ENCODE assay signal across 26 mouse cellular contexts in the genomic region with DNA sequence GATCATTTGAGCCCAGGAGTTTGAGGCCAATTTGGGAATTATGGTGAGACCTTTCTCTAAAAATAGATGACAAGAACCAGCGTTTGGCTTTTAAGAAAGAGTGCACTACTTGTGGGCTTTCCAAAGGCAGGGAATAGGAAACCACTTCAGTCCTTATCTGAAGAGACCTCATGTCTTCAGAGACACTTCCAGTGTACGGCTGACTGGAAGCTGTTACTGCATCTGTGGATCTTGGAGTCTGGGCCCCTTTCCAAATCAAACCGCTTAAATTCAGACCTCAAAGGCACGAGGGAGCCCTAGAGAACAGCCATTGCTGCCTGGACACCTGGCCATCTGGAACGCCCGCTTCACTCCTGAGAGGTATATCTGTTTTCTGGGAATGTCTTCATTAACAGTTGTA. TPM values are rescaled to one million over a fixed set of nuclear protein-coding genes. Genes with fewer than 3 reads are reported as not detected.
A peak's percentile ranks its signal among the peaks of the same experiment; 100 is the strongest.
DNase-seq lines count a peak whose midpoint lies in the region; ATAC-seq lines count a peak whose summit lies in the region.
"Had no signal": no experiment of that assay in that cellular context is flagged by ENCODE, and none has a peak within 500 bp of the region (broad histone marks: within the 10 kb centered on the region; RNA-seq: fewer than 3 reads in every experiment).

No protein-coding gene starts in this region.

- no peak overlapping the region for H3K9ac ChIP-seq in hindbrain, embryonic 13.5 days
- no peak overlapping the region for H3K9ac ChIP-seq in hindbrain, embryonic 14.5 days
- no peak overlapping the region for H3K9ac ChIP-seq in forebrain, embryonic 11.5 days (ENCODE audit: low read length)
- H3K9ac ChIP-seq: embryonic facial prominence, embryonic 15.5 days; heart, embryonic 15.5 days; hindbrain, embryonic 12.5 days; limb, embryonic 12.5 days; midbrain, embryonic 15.5 days had no signal

- peak overlapping the region; percentile 19; the same call in 1 of the 2 replicates for H3K27ac ChIP-seq in hindbrain, embryonic 13.5 days
- H3K27ac ChIP-seq in hindbrain, embryonic 14.5 days, result no peak overlapping the region
- no peak overlapping the region for H3K27ac ChIP-seq in forebrain, embryonic 11.5 days (ENCODE audit: low read depth, low read length)
- H3K27ac ChIP-seq: embryonic facial prominence, embryonic 15.5 days; heart, embryonic 10.5 days; heart, embryonic 15.5 days; hindbrain, embryonic 12.5 days; limb, embryonic 12.5 days; midbrain, embryonic 15.5 days had no signal

- no peak overlapping the region for H3K4me3 ChIP-seq in hindbrain, embryonic 13.5 days
- H3K4me3 ChIP-seq in hindbrain, embryonic 14.5 days (replicated peaks; ENCODE audit: low read length), result no peak overlapping the region
- H3K4me3 ChIP-seq in megakaryocyte, embryonic 14.5 days (replicated peaks), result peak overlapping the region; percentile 79
- H3K4me3 ChIP-seq in forebrain, embryonic 11.5 days (ENCODE audit: low read depth, low read length), result no peak overlapping the region
- H3K4me3 ChIP-seq: embryonic facial prominence, embryonic 15.5 days; heart, embryonic 10.5 days; heart, embryonic 15.5 days; hindbrain, embryonic 12.5 days; limb, embryonic 12.5 days; midbrain, embryonic 15.5 days had no signal

- 80% methylated on average over 6 of the region's 6 CpGs for WGBS in hindbrain, embryonic 13.5 days
- 80% methylated on average over 6 of the region's 6 CpGs for WGBS in hindbrain, embryonic 14.5 days
- WGBS in forebrain, embryonic 11.5 days, result 92% methylated on average over 6 of the region's 6 CpGs

- no peak for ATAC-seq in hindbrain, embryonic 13.5 days (ENCODE audit: low FRiP score)
- ATAC-seq in hindbrain, embryonic 14.5 days (ENCODE audit: low FRiP score), result no peak
- no peak for ATAC-seq in megakaryocyte, adult 5-6 weeks (ENCODE audit: poor library complexity, severe bottlenecking)
- no peak for ATAC-seq in forebrain, embryonic 11.5 days (replicated peaks; ENCODE audit: low FRiP score)
- ATAC-seq: activated CD4-positive, CD25-positive, alpha-beta regulatory T cell, adult 4 months; forebrain, embryonic 14.5 days; intestine, postnatal 0 days; midbrain, embryonic 15.5 days had no signal

- DNase-seq in hindbrain, embryonic 14.5 days (ENCODE audit: low spot score), result no peak
- DNase-seq in kidney, postnatal 14 days, result peak; percentile 30
- no peak for DNase-seq in forebrain, embryonic 11.5 days (ENCODE audit: low spot score)
- no peak for DNase-seq in urinary bladder, postnatal 4 days (ENCODE audit: low spot score in 2 of 2)
- DNase-seq: adrenal gland, adult 2 months; adrenal gland, postnatal 36 days; cerebellum, adult 18-20 months; gastrocnemius, postnatal 14 days; heart, postnatal 36 days; layer of hippocampus, adult 9-11 months; lung, postnatal 4 days; spleen, adult 18-20 months; thymus, postnatal 14 days had no signal

- H3K4me1 ChIP-seq in hindbrain, embryonic 13.5 days (replicated peaks), result peaks cover 21% of the 10 kb centered on the region
- peaks cover 16% of the 10 kb centered on the region for H3K4me1 ChIP-seq in hindbrain, embryonic 14.5 days (replicated peaks; ENCODE audit: control insufficient read depth, insufficient read depth, low read length)
- peaks cover 75% of the 10 kb centered on the region for H3K4me1 ChIP-seq in megakaryocyte, embryonic 14.5 days
- peaks cover 7% of the 10 kb centered on the region; the same call in 1 of the 2 replicates for H3K4me1 ChIP-seq in forebrain, embryonic 11.5 days (replicated peaks; ENCODE audit: control insufficient read depth, insufficient read depth, low read length)

- no peaks in the 10 kb centered on the region for H3K36me3 ChIP-seq in hindbrain, embryonic 13.5 days
- H3K36me3 ChIP-seq in hindbrain, embryonic 14.5 days (replicated peaks; ENCODE audit: control insufficient read depth, insufficient read depth), result no peaks in the 10 kb centered on the region
- H3K36me3 ChIP-seq in megakaryocyte, embryonic 14.5 days (replicated peaks; ENCODE audit: low read length), result peaks cover 2% of the 10 kb centered on the region
- H3K36me3 ChIP-seq in forebrain, embryonic 11.5 days (ENCODE audit: control insufficient read depth, insufficient read depth, low read length), result no peaks in the 10 kb centered on the region
- H3K36me3 ChIP-seq: embryonic facial prominence, embryonic 15.5 days; heart, embryonic 10.5 days; heart, embryonic 15.5 days; hindbrain, embryonic 12.5 days; limb, embryonic 12.5 days; midbrain, embryonic 15.5 days had no signal

- no peaks in the 10 kb centered on the region for H3K9me3 ChIP-seq in hindbrain, embryonic 13.5 days
- no peaks in the 10 kb centered on the region for H3K9me3 ChIP-seq in hindbrain, embryonic 14.5 days (ENCODE audit: control insufficient read depth, low read length)
- no peaks in the 10 kb centered on the region for H3K9me3 ChIP-seq in megakaryocyte, embryonic 14.5 days
- no peaks in the 10 kb centered on the region for H3K9me3 ChIP-seq in forebrain, embryonic 11.5 days (ENCODE audit: control insufficient read depth, low read length)
- H3K9me3 ChIP-seq: embryonic facial prominence, embryonic 15.5 days; heart, embryonic 10.5 days; heart, embryonic 15.5 days; hindbrain, embryonic 12.5 days; limb, embryonic 12.5 days; midbrain, embryonic 15.5 days had no signal

- H3K27me3 ChIP-seq in hindbrain, embryonic 13.5 days, result no peaks in the 10 kb centered on the region
- H3K27me3 ChIP-seq in hindbrain, embryonic 14.5 days (ENCODE audit: control insufficient read depth, insufficient read depth, low read length), result no peaks in the 10 kb centered on the region
- no peaks in the 10 kb centered on the region for H3K27me3 ChIP-seq in megakaryocyte, embryonic 14.5 days (replicated peaks)
- no peaks in the 10 kb centered on the region for H3K27me3 ChIP-seq in forebrain, embryonic 11.5 days (ENCODE audit: control insufficient read depth, insufficient read depth, low read length)
- H3K27me3 ChIP-seq: embryonic facial prominence, embryonic 15.5 days; heart, embryonic 15.5 days; hindbrain, embryonic 12.5 days; midbrain, embryonic 15.5 days had no signal

- no peak overlapping the region for H3K4me2 ChIP-seq in hindbrain, embryonic 13.5 days
- no peak overlapping the region for H3K4me2 ChIP-seq in hindbrain, embryonic 14.5 days (replicated peaks)
- H3K4me2 ChIP-seq in forebrain, embryonic 11.5 days (ENCODE audit: low read depth, low read length, severe bottlenecking), result no peak overlapping the region
- H3K4me2 ChIP-seq: embryonic facial prominence, embryonic 15.5 days; heart, embryonic 15.5 days; hindbrain, embryonic 12.5 days; limb, embryonic 12.5 days; liver, embryonic 11.5 days; midbrain, embryonic 15.5 days had no signal

RNA-seq across cellular contexts. Expression of a gene that starts 22.0 kb away (rescaled TPM):
- 87.3 and 96.3 TPM in 2 replicates for polyA plus RNA-seq in hindbrain, embryonic 13.5 days (2015; fragmentation: Nextera tagmentation; extraction: Ambion mirVana)
- 118 and 139 TPM in 2 replicates for polyA plus RNA-seq in hindbrain, embryonic 14.5 days (2014; fragmentation: Nextera tagmentation; extraction: Ambion mirVana)
- 4.5 TPM in 1 of 2 replicates, not detected in the other for polyA plus RNA-seq in megakaryocyte, embryonic 14.5 days (2012; ENCODE audit: insufficient read depth, low replicate concordance)
- total RNA-seq in megakaryocyte, adult 5-6 weeks (2015), result 65.5 and 71.0 TPM in 2 replicates
- 159 and 166 TPM in 2 replicates for total RNA-seq in megakaryocyte, adult 5-6 weeks (2017)
- polyA plus RNA-seq in forebrain, embryonic 11.5 days (2014; fragmentation: Nextera tagmentation; extraction: Ambion mirVana), result 59.3 and 69.5 TPM in 2 replicates

Comparison
In these comparisons a context has a peak if more than half of its experiments do, and no peak if none do; other contexts are left out.
1. RNA of a gene that starts 22.0 kb away (polyA plus RNA-seq): 118 to 139 TPM in hindbrain, embryonic 14.5 days, 87.3 to 96.3 TPM in hindbrain, embryonic 13.5 days and 59.3 to 69.5 TPM in forebrain, embryonic 11.5 days; 4.5 TPM in megakaryocyte, embryonic 14.5 days; every median in the first group is over 10 times any median in the second.